Mouse (Mus musculus) liver, embryonic 14.5 days (tissue): ENCODE measurements around the gene Hist2h3b.

Source experiments
- CTCF ChIP-seq: IDR thresholded peaks from 2 replicates; pipeline ENCODE4 v1.5.1; 2016; ENCODE audit warnings: antibody characterized with exemption, low read depth, control low read depth
- EP300 ChIP-seq: IDR thresholded peaks from 2 replicates; pipeline ENCODE4 v1.6.1; 2016; ENCODE audit warnings: antibody characterized with exemption, low read depth

GRCm38 (mm10) chr3:96228828-96229227 lies 39.6 kb upstream of the Hist2h3b start:
- TF ChIP-seq EP300 (no peak), CTCF (no peak)
